Mouse (Mus musculus): Measurements from ENCODE around the gene Kri1. TPM values are rescaled to one million over a fixed set of nuclear protein-coding genes. Genes with fewer than 3 reads are reported as not detected.
"Not testable (repeated sequence)": the region's sequence is repeated elsewhere in the genome, so short reads cannot be mapped to it uniquely, and the experiment has no call there.

The Kri1 gene
- polyA plus RNA-seq, 1 experiment = 40.8 TPM

DNA sequence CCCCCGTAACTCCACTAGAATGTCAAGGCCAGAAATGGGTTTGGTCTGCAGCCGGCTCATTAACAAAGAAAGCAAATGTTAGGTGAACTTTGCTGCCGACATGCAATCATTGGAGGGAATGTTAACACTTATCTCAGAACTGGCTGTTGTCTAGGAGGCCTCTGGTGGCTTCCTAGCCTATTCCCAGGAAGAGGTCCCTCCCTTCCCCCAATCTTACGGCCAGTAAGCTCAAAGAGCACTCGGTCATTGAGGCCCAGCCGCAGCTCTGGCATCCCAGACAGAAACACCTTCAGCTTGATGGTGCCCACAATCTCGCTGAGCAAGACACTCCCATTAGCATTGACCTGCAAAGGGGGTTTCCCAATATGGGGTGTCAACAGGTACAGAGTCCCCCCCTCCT, 17.3 kb upstream of the Kri1 start:
- Histone ChIP-seq H3K4me3 (ENCODE audit: extremely low read depth, insufficient read depth, insufficient read length) (no peak overlapping the region), H3K36me3 (ENCODE audit: control insufficient read depth, insufficient read depth, low read length) (no peaks in the 10 kb centered on the region), H3K27me3 (ENCODE audit: control insufficient read depth, insufficient read depth, low read length) (no peaks in the 10 kb centered on the region), H3K4me1 (ENCODE audit: control insufficient read depth, insufficient read depth, insufficient read length) (peaks cover 3% of the 10 kb centered on the region; the same call in 1 of the 2 replicates), H3K27ac (ENCODE audit: insufficient read depth, low read length) (no peak overlapping the region)
- DNase-seq (ENCODE audit: low read depth in 1 of 2, low spot score in 2 of 2) = no peak
- TF ChIP-seq POLR2A (IDR thresholded peaks at IDR 0.05; ENCODE audit: low read depth, low read length) (no peak), CTCF (IDR thresholded peaks at IDR 0.05; ENCODE audit: extremely low read depth, insufficient read depth, insufficient read length, insufficient replicate concordance) (no peak)
- 86% methylated on average over 7 of the region's 7 CpGs for WGBS

- Histone ChIP-seq H3K4me1 (ENCODE audit: control insufficient read depth, insufficient read depth, insufficient read length) (no peaks in the 10 kb centered on the region), H3K36me3 (ENCODE audit: control insufficient read depth, insufficient read depth, low read length) (no peaks in the 10 kb centered on the region), H3K27ac (ENCODE audit: insufficient read depth, low read length) (no peak overlapping the region), H3K4me3 (ENCODE audit: extremely low read depth, insufficient read depth, insufficient read length) (no peak overlapping the region), H3K27me3 (ENCODE audit: control insufficient read depth, insufficient read depth, low read length) (no peaks in the 10 kb centered on the region)
- DNase-seq (ENCODE audit: low read depth in 1 of 2, low spot score in 2 of 2) = no peak
- TF ChIP-seq POLR2A (IDR thresholded peaks at IDR 0.05; ENCODE audit: low read depth, low read length) (no peak), CTCF (IDR thresholded peaks at IDR 0.05; ENCODE audit: extremely low read depth, insufficient read depth, insufficient read length, insufficient replicate concordance) (no peak)
- 90% methylated on average over 10 of the region's 10 CpGs for WGBS
Measured at GRCm38 (mm10) chr9:21299014-21299413, 11.2 kb upstream of the Kri1 start.

DNA sequence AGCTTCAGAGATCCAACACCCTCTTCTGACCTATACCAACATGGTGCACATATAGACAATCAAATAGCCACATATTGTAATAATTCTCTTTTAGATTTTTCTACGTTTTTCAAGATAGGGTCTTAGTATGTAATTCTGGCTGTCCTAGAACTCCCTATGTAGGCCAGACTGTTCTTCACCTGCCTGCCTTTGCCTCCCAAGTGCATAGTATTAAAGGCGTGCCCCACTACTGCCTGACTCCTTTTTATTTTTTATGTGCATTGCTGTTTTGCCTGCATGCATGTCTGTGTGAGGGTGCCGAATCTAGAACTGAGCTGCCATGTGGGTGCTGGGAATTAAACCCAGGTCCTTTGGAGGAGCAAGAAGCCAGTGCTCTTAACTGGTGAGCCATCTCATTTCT, 4.5 kb upstream of the Kri1 start:
- no peak for DNase-seq (ENCODE audit: low read depth in 1 of 2, low spot score in 2 of 2)
- no peak overlapping the region for H3K4me3 ChIP-seq (ENCODE audit: extremely low read depth, insufficient read depth, insufficient read length)
- H3K4me1 ChIP-seq (ENCODE audit: control insufficient read depth, insufficient read depth, insufficient read length) = peaks cover 5% of the 10 kb centered on the region; the same call in 1 of the 2 replicates
- no peaks in the 10 kb centered on the region for H3K27me3 ChIP-seq (ENCODE audit: control insufficient read depth, insufficient read depth, low read length)
- TF ChIP-seq POLR2A (IDR thresholded peaks at IDR 0.05; ENCODE audit: low read depth, low read length) (no peak), CTCF (IDR thresholded peaks at IDR 0.05; ENCODE audit: extremely low read depth, insufficient read depth, insufficient read length, insufficient replicate concordance) (no peak)
- WGBS = 85% methylated on average over 3 of the region's 3 CpGs
- H3K27ac ChIP-seq (ENCODE audit: insufficient read depth, low read length) = no peak overlapping the region
- 0 out of 2 replicates have a peak, but pooled peaks cover 1% of the 10 kb centered on the region for H3K36me3 ChIP-seq (ENCODE audit: control insufficient read depth, insufficient read depth, low read length)

DNA sequence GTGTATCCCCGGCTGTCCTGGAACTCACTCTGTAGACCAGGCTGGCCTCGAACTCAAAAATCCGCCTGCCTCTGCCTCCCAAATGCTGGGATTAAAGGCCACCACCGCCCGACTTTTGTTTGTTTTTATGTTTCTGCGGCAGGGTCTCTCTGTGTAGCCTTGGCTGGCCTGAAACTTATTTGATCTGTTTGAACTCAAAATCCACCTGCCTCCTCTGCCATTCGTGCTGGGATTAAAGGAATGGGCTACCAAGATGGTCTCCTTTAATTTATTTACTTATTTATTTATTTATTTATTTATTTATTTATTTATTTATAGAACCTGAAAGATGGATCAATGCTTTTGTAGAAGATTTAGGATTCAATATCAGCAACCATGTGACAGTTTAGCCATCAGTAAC, 4.1 kb upstream of the Kri1 start:
- not testable (repeated sequence) for H3K36me3 ChIP-seq (ENCODE audit: control insufficient read depth, insufficient read depth, low read length); H3K27me3 ChIP-seq (ENCODE audit: control insufficient read depth, insufficient read depth, low read length); DNase-seq (ENCODE audit: low read depth in 1 of 2, low spot score in 2 of 2); H3K4me1 ChIP-seq (ENCODE audit: control insufficient read depth, insufficient read depth, insufficient read length)
- WGBS = 9% methylated on average over 7 of the region's 7 CpGs
- Histone ChIP-seq H3K27ac (ENCODE audit: insufficient read depth, low read length) (peak overlapping the region; percentile 83), H3K4me3 (ENCODE audit: extremely low read depth, insufficient read depth, insufficient read length) (peak overlapping the region; percentile 61; the same call in 1 of the 2 replicates)

- 0 out of 2 replicates have a peak, but pooled peaks cover 1% of the 10 kb centered on the region for H3K36me3 ChIP-seq (ENCODE audit: control insufficient read depth, insufficient read depth, low read length)
- peak; percentile 25 for TF ChIP-seq POLR2A (IDR thresholded peaks at IDR 0.05; ENCODE audit: low read depth, low read length)
- 0 out of 2 replicates have a peak, but pooled peaks have one; percentile 9 for TF ChIP-seq CTCF (IDR thresholded peaks at IDR 0.05; ENCODE audit: extremely low read depth, insufficient read depth, insufficient read length, insufficient replicate concordance)
- no peaks in the 10 kb centered on the region for H3K27me3 ChIP-seq (ENCODE audit: control insufficient read depth, insufficient read depth, low read length)
- H3K4me1 ChIP-seq (ENCODE audit: control insufficient read depth, insufficient read depth, insufficient read length) = peaks cover 10% of the 10 kb centered on the region; the same call in 1 of the 2 replicates
- DNase-seq (ENCODE audit: low read depth in 1 of 2, low spot score in 2 of 2) = peak; percentile 100
- under 1% methylated on average over 47 of the region's 51 CpGs for WGBS
- H3K4me3 ChIP-seq (ENCODE audit: extremely low read depth, insufficient read depth, insufficient read length) = peak within 1 kb of the TSS; percentile 78
- H3K27ac ChIP-seq (ENCODE audit: insufficient read depth, low read length) = peak within 1 kb of the TSS; percentile 83
Measured at GRCm38 (mm10) chr9:21291022-21291787, 3.4 kb upstream of the Kri1 start, which contains the start of gene Cdkn2d. TSS of gene Cdkn2d (minus strand) at chr9:21291407.

GRCm38 (mm10) chr9:21290589-21290988, 2.8 kb upstream of the Kri1 start:
- TF ChIP-seq POLR2A (IDR thresholded peaks at IDR 0.05; ENCODE audit: low read depth, low read length) = no peak
- no peak for TF ChIP-seq CTCF (IDR thresholded peaks at IDR 0.05; ENCODE audit: extremely low read depth, insufficient read depth, insufficient read length, insufficient replicate concordance)
- WGBS = under 1% methylated on average over 20 of the region's 20 CpGs
- Histone ChIP-seq H3K36me3 (ENCODE audit: control insufficient read depth, insufficient read depth, low read length) (0 out of 2 replicates have a peak, but pooled peaks cover 1% of the 10 kb centered on the region), H3K27me3 (ENCODE audit: control insufficient read depth, insufficient read depth, low read length) (no peaks in the 10 kb centered on the region), H3K4me1 (ENCODE audit: control insufficient read depth, insufficient read depth, insufficient read length) (peaks cover 10% of the 10 kb centered on the region; the same call in 1 of the 2 replicates), H3K4me3 (ENCODE audit: extremely low read depth, insufficient read depth, insufficient read length) (peak overlapping the region; percentile 78), H3K27ac (ENCODE audit: insufficient read depth, low read length) (peak overlapping the region; percentile 77)
- DNase-seq (ENCODE audit: low read depth in 1 of 2, low spot score in 2 of 2) = peak in 1 of 2 experiments; percentile 14

- Histone ChIP-seq H3K4me3 (ENCODE audit: extremely low read depth, insufficient read depth, insufficient read length) (peak overlapping the region; percentile 34), H3K27ac (ENCODE audit: insufficient read depth, low read length) (peak overlapping the region; percentile 94)
- 66% methylated on average over 2 of the region's 2 CpGs for WGBS
Measured at GRCm38 (mm10) chr9:21289337-21289671, 1.5 kb upstream of the Kri1 start.

More at GRCm38 (mm10) chr9:21289337-21289671, 1.5 kb upstream of the Kri1 start:
- Histone ChIP-seq H3K4me1 (ENCODE audit: control insufficient read depth, insufficient read depth, insufficient read length) (peaks cover 10% of the 10 kb centered on the region; the same call in 1 of the 2 replicates), H3K27me3 (ENCODE audit: control insufficient read depth, insufficient read depth, low read length) (no peaks in the 10 kb centered on the region), H3K36me3 (ENCODE audit: control insufficient read depth, insufficient read depth, low read length) (peaks cover 10% of the 10 kb centered on the region)
- no peak for DNase-seq (ENCODE audit: low read depth in 1 of 2, low spot score in 2 of 2)
- TF ChIP-seq CTCF (IDR thresholded peaks at IDR 0.05; ENCODE audit: extremely low read depth, insufficient read depth, insufficient read length, insufficient replicate concordance) (no peak), POLR2A (IDR thresholded peaks at IDR 0.05; ENCODE audit: low read depth, low read length) (no peak)
